Mouse (Mus musculus) stomach, postnatal 0 days (tissue): ENCODE measurements around the gene Stx11.

ENCODE experiments used
- CTCF ChIP-seq: IDR thresholded peaks from 2 replicates; pipeline ENCODE4 v1.5.1; 2016; ENCODE audit warnings: antibody characterized with exemption, low read depth, mild to moderate bottlenecking, moderate library complexity
- EP300 ChIP-seq: optimal IDR thresholded peaks from 2 replicates; pipeline ENCODE3; 2016; ENCODE audit warnings: antibody characterized with exemption

- TF ChIP-seq EP300: no peak
- no peak for TF ChIP-seq CTCF
Measured at GRCm38 (mm10) chr10:12930351-12930905, 33.7 kb downstream of the Stx11 start.
